Mouse (Mus musculus): ENCODE measurements around the gene Clybl.
A peak's percentile ranks its signal among the peaks of the same experiment; 100 is the strongest.

Gene Clybl

DNA sequence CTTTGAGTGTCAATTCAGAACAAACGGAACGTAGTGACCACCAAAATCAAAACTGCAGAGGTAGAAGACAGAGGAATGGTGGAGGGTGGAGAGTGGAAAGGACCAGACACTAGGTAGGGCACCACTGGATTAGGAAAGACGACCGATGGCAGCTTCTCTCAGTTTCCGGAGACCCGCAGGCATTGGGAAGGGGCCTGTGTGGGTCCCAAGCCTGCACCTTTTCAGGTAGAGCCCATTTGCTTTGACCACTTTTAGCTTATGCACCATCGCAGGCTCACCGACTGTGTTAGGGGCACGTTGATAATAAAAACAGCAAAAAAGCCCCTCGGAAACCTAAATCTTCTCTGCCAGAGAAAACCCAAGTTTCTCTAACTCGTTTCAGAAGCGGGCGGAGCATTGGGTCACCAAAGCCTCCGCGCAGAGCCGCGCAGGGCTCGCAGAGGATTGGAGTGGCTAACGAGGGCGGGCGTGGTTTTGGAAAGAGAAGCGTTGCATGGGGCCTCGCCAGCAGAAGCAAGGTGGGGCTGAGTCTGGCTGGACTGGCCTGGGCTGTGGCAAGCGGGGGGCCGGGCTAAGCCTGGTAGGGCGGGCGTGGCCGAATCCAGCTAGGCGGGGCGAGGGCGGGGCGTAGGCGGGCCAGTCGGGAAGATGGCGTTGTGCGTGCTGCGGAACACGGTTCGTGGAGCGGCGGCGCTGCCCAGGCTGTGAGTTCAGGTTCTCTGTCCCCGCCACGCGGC lies at the start of gene Clybl:
Gene Clybl, plus strand, starts transcription at position 627 of the 737 bp plus-strand sequence.
- DNase-seq (ENCODE audit: low spot score) = peak; percentile 80

GRCm38 (mm10) chr14:122136368-122136928 lies 45.1 kb upstream of the Clybl start:
- no peak for DNase-seq (ENCODE audit: low spot score)

- no peak for DNase-seq (ENCODE audit: low spot score)
These were observed 44.3 kb upstream of the Clybl start for GRCm38 (mm10) chr14:122137234-122137633.

- DNase-seq (ENCODE audit: low spot score) = no peak
These were observed 41.4 kb upstream of the Clybl start for GRCm38 (mm10) chr14:122140126-122140525.

GRCm38 (mm10) chr14:122143585-122144269 lies 37.8 kb upstream of the Clybl start:
- no peak for DNase-seq (ENCODE audit: low spot score)

DNA sequence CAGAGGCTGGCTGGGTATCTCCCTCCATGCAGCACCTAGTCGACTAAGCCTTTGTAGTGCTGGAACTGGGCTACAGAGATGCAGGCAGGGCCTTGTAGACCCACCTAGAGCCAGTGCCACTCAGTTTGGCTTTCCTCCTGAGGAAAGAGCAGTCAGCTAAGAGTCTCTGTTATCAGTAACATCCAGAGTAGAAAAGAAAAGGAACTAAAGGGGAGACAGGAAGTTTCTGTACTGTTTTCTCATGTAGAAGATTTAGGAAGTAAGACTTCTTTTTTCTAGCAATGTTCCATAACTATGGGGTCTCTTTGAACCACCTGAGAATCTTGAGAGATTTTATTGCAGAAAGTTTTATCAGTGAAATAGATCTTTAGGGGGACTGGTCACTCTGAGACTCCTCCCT lies 36.1 kb upstream of the Clybl start:
- no peak for DNase-seq (ENCODE audit: low spot score)

- DNase-seq (ENCODE audit: low spot score) = no peak
These were observed 30.9 kb upstream of the Clybl start for GRCm38 (mm10) chr14:122150616-122151015.

- no peak for DNase-seq (ENCODE audit: low spot score)
These were observed 23.8 kb upstream of the Clybl start for GRCm38 (mm10) chr14:122157738-122158137.

- DNase-seq (ENCODE audit: low spot score) = no peak
These were observed 20.6 kb upstream of the Clybl start for GRCm38 (mm10) chr14:122160916-122161315.

DNA sequence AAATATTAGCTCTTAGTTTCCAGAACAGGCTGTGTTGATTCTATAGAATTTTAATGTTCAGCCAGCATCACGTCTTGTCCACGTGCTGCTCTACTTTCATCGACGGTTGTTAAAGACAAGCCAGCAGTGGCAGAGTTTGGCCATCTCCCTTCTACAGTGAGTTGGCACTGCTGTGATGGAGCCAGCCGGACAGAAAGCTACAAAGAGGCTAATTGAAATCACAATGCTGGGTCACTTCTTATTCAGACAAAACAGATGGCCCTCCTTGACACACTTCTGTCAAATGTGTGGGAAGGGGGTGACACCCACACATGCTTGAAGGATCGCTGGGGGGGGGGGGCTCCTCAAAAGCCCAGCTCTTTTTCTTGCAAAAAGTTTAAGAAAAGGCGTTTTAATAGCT lies 12.6 kb upstream of the Clybl start:
- DNase-seq (ENCODE audit: low spot score) = no peak

DNA sequence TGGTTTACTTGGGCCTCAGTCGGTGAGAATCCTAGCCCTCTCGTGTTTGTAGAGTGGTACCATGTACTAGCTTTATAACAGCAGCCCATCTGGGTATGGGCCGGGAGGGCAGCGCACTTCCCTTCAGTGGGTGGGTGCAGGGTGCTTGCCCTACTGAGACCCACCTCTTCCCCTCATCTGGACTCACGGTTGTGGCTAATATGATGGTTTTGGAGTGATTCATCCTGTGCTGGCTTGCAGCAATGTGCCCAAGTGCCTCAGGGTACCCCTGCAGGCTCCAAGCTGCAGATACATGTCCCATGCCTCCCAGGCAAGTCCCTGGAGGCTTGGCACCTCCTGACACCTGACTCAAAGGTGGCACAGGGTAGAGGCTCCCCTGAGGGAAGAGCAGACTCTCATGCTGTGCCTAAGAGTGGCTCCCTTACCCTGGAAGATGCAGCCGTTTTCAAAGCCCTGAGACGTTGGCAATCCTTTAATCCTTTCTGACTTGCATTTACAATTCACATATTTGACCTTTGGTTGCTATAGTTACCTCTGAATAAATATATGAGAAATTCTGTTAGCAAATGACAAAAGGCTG lies 11.2 kb upstream of the Clybl start:
- no peak for DNase-seq (ENCODE audit: low spot score)

- DNase-seq (ENCODE audit: low spot score) = no peak
These were observed 10.5 kb upstream of the Clybl start for GRCm38 (mm10) chr14:122171031-122171430.

GRCm38 (mm10) chr14:122176263-122176798 lies 5.2 kb upstream of the Clybl start:
- DNase-seq (ENCODE audit: low spot score) = no peak

DNA sequence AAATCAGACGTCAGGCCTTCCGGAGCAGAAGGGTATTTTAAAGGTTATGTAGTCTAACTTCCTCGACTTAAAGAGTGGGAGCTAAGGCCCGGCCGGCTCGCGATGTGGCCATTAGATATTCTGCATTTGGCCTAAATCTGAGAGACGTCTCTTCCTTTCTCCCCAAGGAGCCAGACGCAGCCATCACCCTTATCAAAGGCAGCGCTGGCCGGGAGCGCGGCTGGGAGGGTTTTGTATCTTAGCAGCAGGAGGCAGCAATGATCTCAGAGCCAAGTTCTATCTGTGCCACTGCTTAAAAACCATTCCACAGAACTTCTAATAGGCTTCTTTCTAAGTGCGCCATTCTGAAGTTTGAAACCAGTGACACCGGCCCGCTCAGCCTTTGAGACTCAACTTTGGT lies 2.2 kb upstream of the Clybl start:
- no peak for DNase-seq (ENCODE audit: low spot score)

- DNase-seq (ENCODE audit: low spot score) = no peak
These were observed 282 bp downstream of the Clybl start for GRCm38 (mm10) chr14:122181815-122182157.

DNA sequence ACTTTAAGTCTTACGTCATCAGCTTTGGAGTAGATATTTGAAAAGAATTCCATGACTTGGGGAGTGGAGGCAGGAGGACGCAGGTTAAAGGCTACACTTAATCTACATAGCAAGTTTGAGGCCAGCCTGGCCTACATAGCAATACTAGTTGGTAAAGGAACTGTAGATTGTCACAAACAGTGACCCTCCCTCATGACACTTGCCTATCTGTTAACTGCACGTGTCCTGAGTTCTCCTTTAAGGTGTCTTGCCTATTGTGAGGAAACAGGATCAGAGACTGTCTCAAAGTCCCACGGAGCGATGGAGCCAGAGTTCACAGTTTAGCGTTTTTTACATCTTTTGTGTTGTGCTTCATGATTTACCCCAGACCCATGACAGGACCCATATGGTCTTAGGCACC lies 716 bp downstream of the Clybl start:
- DNase-seq (ENCODE audit: low spot score) = no peak

DNA sequence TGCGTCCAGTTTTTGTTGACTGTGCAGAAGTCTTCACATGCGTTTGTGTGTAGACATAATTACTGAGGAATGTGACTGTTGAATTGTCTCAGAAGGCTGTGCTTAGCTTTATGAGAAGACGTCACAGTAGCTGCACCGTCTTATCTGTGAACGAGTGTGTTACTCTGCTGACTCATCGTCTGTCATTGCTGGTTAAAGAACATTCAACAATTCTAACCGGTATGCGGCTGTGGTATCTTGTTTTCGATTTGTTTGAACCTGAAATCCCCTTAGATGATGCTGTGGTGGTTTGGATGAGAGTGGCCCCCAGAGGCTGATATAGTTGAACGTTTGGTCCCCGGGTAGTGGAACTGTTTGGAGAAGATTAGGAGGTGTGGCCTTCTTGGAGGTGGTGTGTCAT lies 2.5 kb downstream of the Clybl start:
- DNase-seq (ENCODE audit: low spot score) = peak; percentile 4

DNA sequence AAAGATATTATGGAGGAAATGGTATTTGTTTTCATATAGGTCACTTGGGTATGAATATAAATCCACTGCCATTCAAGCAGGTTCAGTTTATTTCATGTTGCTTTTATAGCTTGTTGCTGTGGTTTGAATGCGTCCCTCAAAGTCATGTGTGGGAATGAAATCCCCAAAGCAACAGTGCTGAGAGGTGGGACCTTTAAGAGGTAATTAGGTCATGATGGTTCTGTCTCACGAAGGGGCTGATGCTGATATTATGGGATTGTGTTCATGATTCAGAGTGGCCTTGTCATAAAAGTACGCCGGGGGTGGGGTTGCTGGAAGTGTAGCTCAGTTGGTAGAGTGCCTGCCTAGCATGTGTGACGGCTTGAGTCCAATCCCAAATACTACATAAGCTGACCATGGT lies 6.7 kb downstream of the Clybl start:
- no peak for DNase-seq (ENCODE audit: low spot score)

GRCm38 (mm10) chr14:122189901-122190300 lies 8.4 kb downstream of the Clybl start:
- no peak for DNase-seq (ENCODE audit: low spot score)

DNA sequence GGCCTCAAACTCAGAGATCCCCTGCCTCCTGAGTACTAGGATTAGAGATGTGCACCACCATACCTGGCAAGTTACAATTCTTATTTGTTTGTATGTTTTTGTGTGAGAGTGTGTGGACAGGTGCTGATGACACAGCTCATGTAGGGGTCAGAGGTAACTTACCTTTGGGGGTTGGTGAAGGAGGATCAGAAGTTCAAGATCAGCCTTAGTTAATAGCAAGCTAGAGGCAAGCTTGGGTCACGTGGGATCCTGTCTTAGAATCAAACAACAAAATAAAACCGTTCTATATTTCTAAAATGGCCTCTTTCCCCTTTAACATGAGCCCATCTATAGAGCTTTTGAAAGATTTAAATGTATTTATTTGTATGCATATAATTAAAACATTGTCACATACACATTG lies 9.0 kb downstream of the Clybl start:
- DNase-seq (ENCODE audit: low spot score) = no peak

- DNase-seq (ENCODE audit: low spot score) = peak; percentile 57
These were observed 9.5 kb downstream of the Clybl start for GRCm38 (mm10) chr14:122190941-122191510.

DNA sequence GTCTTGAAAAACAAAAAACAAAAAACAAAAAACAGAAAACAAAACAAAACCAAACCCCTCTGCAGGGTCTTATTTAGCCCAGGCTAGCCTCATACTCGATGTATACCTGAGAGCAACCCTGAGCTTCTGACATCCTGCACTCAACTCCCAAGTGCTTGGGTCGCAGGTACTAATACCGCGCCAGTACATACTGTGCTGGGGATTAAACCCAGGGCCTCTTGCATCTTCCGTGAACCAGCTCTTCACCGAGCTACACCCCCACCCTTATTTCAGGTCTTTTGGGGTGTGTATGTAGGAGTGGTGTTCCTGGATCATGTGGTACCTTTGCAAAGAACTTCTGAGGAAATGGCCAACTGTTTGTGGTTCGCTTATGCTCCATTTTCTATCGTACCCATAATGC lies 13.1 kb downstream of the Clybl start:
- DNase-seq (ENCODE audit: low spot score) = no peak

DNA sequence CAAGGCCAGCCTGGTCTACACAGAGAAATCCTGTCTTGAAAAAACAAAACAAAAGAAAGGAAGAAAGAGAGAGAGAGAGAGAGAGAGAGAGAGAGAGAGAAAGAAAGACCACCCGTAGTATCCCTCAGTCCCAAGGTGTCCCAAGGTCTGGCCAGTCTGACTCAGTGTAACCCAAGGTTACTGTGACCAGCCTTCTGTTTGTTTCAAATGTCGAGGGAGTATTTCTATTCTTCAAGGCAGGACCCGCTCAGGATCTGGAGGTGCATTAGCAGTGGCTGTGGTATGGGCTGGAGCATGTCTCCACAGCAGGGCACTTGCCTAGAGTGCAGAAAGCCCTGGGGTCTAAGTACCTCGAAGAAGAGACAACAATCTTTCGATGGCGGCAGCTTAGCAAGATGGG lies 15.3 kb downstream of the Clybl start:
- DNase-seq (ENCODE audit: low spot score) = no peak

Measured in T-cell, adult 2 months (primary cell).